Mouse (Mus musculus): Measurements from ENCODE around the gene 2310011J03Rik.

GRCm38 (mm10) chr10:80276238-80276637 lies 44.1 kb downstream of the 2310011J03Rik start:
- TF ChIP-seq POLR2A (IDR thresholded peaks at IDR 0.05; ENCODE audit: insufficient read depth, low read length): no peak
- TF ChIP-seq EP300 (IDR thresholded peaks at IDR 0.05; ENCODE audit: insufficient read depth, low read depth, low read length): no peak
- no peak for TF ChIP-seq CTCF (IDR thresholded peaks at IDR 0.05; ENCODE audit: low read depth, low read length)

Data from ES-Bruce4 (cell line).